Comparison of ENCODE assay signal across 20 mouse cellular contexts in genomic region chrX:76319552-76319951, GRCm38 (mm10). TPM values are rescaled to one million over a fixed set of nuclear protein-coding genes. Genes with fewer than 3 reads are reported as not detected.
DNase-seq lines count a peak whose midpoint lies in the region; ATAC-seq and TF ChIP-seq lines count a peak whose summit lies in the region.
"Had no signal": no experiment of that assay in that cellular context is flagged by ENCODE, and none has a peak within 500 bp of the region (broad histone marks: within the 10 kb centered on the region; RNA-seq: fewer than 3 reads in every experiment).

No protein-coding gene starts in this region.

- 75% methylated on average over 2 of the region's 2 CpGs for WGBS in cerebellum, adult 2 months
- WGBS in kidney, postnatal 0 days: 54% methylated on average over 2 of the region's 2 CpGs
- WGBS in midbrain, embryonic 14.5 days: 64% methylated on average over 2 of the region's 2 CpGs
- WGBS in midbrain, embryonic 16.5 days: 56% methylated on average over 2 of the region's 2 CpGs
- 59% methylated on average over 2 of the region's 2 CpGs for WGBS in intestine, postnatal 0 days

- DNase-seq in cerebellum, adult 9-10 months: peak; percentile 5
- no peak for DNase-seq in cerebellum, adult 2 months
- DNase-seq in kidney, postnatal 0 days (ENCODE audit: low spot score): peak; percentile 0
- DNase-seq in kidney, postnatal 14 days: no peak
- DNase-seq in midbrain, embryonic 14.5 days: peak; percentile 2
- no peak for DNase-seq in adrenal gland, postnatal 14 days
- DNase-seq: cerebellum, postnatal 14 days; heart, adult 18-20 months; liver, embryonic 13.5 days; lung, postnatal 36 days; thymus, adult 2 months had no signal

- H3K27ac ChIP-seq in cerebellum, adult 2 months (ENCODE audit: insufficient read depth, low read length): no peak overlapping the region
- H3K27ac ChIP-seq in kidney, postnatal 0 days: no peak overlapping the region
- no peak overlapping the region for H3K27ac ChIP-seq in midbrain, embryonic 14.5 days (replicated peaks; ENCODE audit: low read depth, low read length)
- H3K27ac ChIP-seq in midbrain, embryonic 16.5 days (ENCODE audit: low read length): no peak overlapping the region
- H3K27ac ChIP-seq in intestine, postnatal 0 days (ENCODE audit: low read depth, low read length): no peak overlapping the region
- H3K27ac ChIP-seq: embryonic facial prominence, embryonic 13.5 days; forebrain, embryonic 10.5 days; hindbrain, embryonic 15.5 days; kidney, embryonic 15.5 days; liver, embryonic 13.5 days had no signal

- no peaks in the 10 kb centered on the region for H3K36me3 ChIP-seq in kidney, postnatal 0 days (ENCODE audit: insufficient read depth, low read length)
- no peaks in the 10 kb centered on the region for H3K36me3 ChIP-seq in midbrain, embryonic 14.5 days (ENCODE audit: control insufficient read depth, insufficient read depth, low read length)
- H3K36me3 ChIP-seq in midbrain, embryonic 16.5 days (ENCODE audit: control insufficient read depth, insufficient read depth, low read length): no peaks in the 10 kb centered on the region
- no peaks in the 10 kb centered on the region for H3K36me3 ChIP-seq in intestine, postnatal 0 days (ENCODE audit: control insufficient read depth, insufficient read depth)
- H3K36me3 ChIP-seq: embryonic facial prominence, embryonic 13.5 days; forebrain, embryonic 10.5 days; G1E; hindbrain, embryonic 15.5 days; kidney, embryonic 15.5 days; liver, embryonic 13.5 days had no signal

- no peaks in the 10 kb centered on the region for H3K27me3 ChIP-seq in cerebellum, adult 2 months (ENCODE audit: control insufficient read depth, insufficient read depth, low read length)
- H3K27me3 ChIP-seq in kidney, postnatal 0 days (ENCODE audit: insufficient read depth, low read length): no peaks in the 10 kb centered on the region
- no peaks in the 10 kb centered on the region for H3K27me3 ChIP-seq in midbrain, embryonic 14.5 days (ENCODE audit: control insufficient read depth, insufficient read depth, low read length)
- H3K27me3 ChIP-seq in midbrain, embryonic 16.5 days (ENCODE audit: control insufficient read depth, insufficient read depth, low read depth, low read length): no peaks in the 10 kb centered on the region
- no peaks in the 10 kb centered on the region for H3K27me3 ChIP-seq in intestine, postnatal 0 days (replicated peaks; ENCODE audit: control insufficient read depth, insufficient read depth, low read length)
- H3K27me3 ChIP-seq: embryonic facial prominence, embryonic 13.5 days; hindbrain, embryonic 15.5 days; kidney, embryonic 15.5 days; liver, embryonic 13.5 days had no signal

- H3K9me3 ChIP-seq in kidney, postnatal 0 days (replicated peaks; ENCODE audit: low read length): no peaks in the 10 kb centered on the region
- no peaks in the 10 kb centered on the region for H3K9me3 ChIP-seq in midbrain, embryonic 14.5 days (ENCODE audit: control insufficient read depth, low read length)
- no peaks in the 10 kb centered on the region for H3K9me3 ChIP-seq in midbrain, embryonic 16.5 days (replicated peaks; ENCODE audit: control insufficient read depth, low read length, poor library complexity, severe bottlenecking)
- no peaks in the 10 kb centered on the region for H3K9me3 ChIP-seq in intestine, postnatal 0 days (ENCODE audit: control insufficient read depth)
- H3K9me3 ChIP-seq: embryonic facial prominence, embryonic 13.5 days; forebrain, embryonic 10.5 days; G1E; hindbrain, embryonic 15.5 days; kidney, embryonic 15.5 days; liver, embryonic 13.5 days had no signal

- TF ChIP-seq POLR2A in cerebellum, adult 2 months (IDR thresholded peaks at IDR 0.05; ENCODE audit: borderline replicate concordance, insufficient read depth, low read length): no peak

- no peak overlapping the region for H3K4me2 ChIP-seq in kidney, postnatal 0 days (ENCODE audit: low read length)
- H3K4me2 ChIP-seq in midbrain, embryonic 14.5 days (ENCODE audit: low read length): no peak overlapping the region
- no peak overlapping the region for H3K4me2 ChIP-seq in midbrain, embryonic 16.5 days (ENCODE audit: low read length)
- no peak overlapping the region for H3K4me2 ChIP-seq in intestine, postnatal 0 days (replicated peaks; ENCODE audit: low read depth)
- H3K4me2 ChIP-seq: embryonic facial prominence, embryonic 13.5 days; hindbrain, embryonic 15.5 days; kidney, embryonic 15.5 days; liver, embryonic 13.5 days; midbrain, embryonic 11.5 days had no signal

- no peak overlapping the region for H3K4me3 ChIP-seq in cerebellum, adult 2 months (replicated peaks; ENCODE audit: insufficient read depth, low read depth, low read length)
- no peak overlapping the region for H3K4me3 ChIP-seq in kidney, postnatal 0 days (replicated peaks; ENCODE audit: low read depth, low read length)
- H3K4me3 ChIP-seq in midbrain, embryonic 14.5 days (replicated peaks; ENCODE audit: low read depth, low read length): no peak overlapping the region
- no peak overlapping the region for H3K4me3 ChIP-seq in midbrain, embryonic 16.5 days (ENCODE audit: low read depth, low read length)
- no peak overlapping the region for H3K4me3 ChIP-seq in intestine, postnatal 0 days (ENCODE audit: low read depth, low read length)
- H3K4me3 ChIP-seq: embryonic facial prominence, embryonic 13.5 days; forebrain, embryonic 10.5 days; hindbrain, embryonic 15.5 days; kidney, embryonic 15.5 days; liver, embryonic 13.5 days had no signal

- no peak for ATAC-seq in kidney, postnatal 0 days (replicated peaks; ENCODE audit: low FRiP score, low read depth)
- no peak for ATAC-seq in midbrain, embryonic 14.5 days (ENCODE audit: low FRiP score, low TSS enrichment)
- ATAC-seq in midbrain, embryonic 16.5 days: no peak
- no peak for ATAC-seq in intestine, postnatal 0 days

- no peaks in the 10 kb centered on the region for H3K4me1 ChIP-seq in cerebellum, adult 2 months (ENCODE audit: control insufficient read depth, insufficient read depth, low read length)
- no peaks in the 10 kb centered on the region for H3K4me1 ChIP-seq in kidney, postnatal 0 days (replicated peaks; ENCODE audit: insufficient read depth, low read length)
- no peaks in the 10 kb centered on the region for H3K4me1 ChIP-seq in midbrain, embryonic 14.5 days (ENCODE audit: control insufficient read depth, insufficient read depth, low read length)
- no peaks in the 10 kb centered on the region for H3K4me1 ChIP-seq in midbrain, embryonic 16.5 days (ENCODE audit: control insufficient read depth, insufficient read depth, low read length)
- no peaks in the 10 kb centered on the region for H3K4me1 ChIP-seq in intestine, postnatal 0 days (replicated peaks; ENCODE audit: control insufficient read depth, insufficient read depth, low read length)
- H3K4me1 ChIP-seq: embryonic facial prominence, embryonic 13.5 days; forebrain, embryonic 10.5 days; hindbrain, embryonic 15.5 days; kidney, embryonic 15.5 days; liver, embryonic 13.5 days had no signal

- no peak for TF ChIP-seq CTCF in cerebellum, adult 2 months (IDR thresholded peaks at IDR 0.05; ENCODE audit: borderline replicate concordance, insufficient read depth, low read depth, low read length)
- TF ChIP-seq CTCF in kidney, postnatal 0 days (IDR thresholded peaks at IDR 0.05; ENCODE audit: low read depth): peak; percentile 42; the same call in 1 of the 2 replicates
- no peak for TF ChIP-seq CTCF in intestine, postnatal 0 days (IDR thresholded peaks at IDR 0.05; ENCODE audit: low read depth)

- H3K9ac ChIP-seq in kidney, postnatal 0 days (ENCODE audit: low read depth, low read length): no peak overlapping the region
- no peak overlapping the region for H3K9ac ChIP-seq in midbrain, embryonic 14.5 days (replicated peaks; ENCODE audit: low read length)
- no peak overlapping the region for H3K9ac ChIP-seq in midbrain, embryonic 16.5 days (ENCODE audit: low read depth, low read length)
- H3K9ac ChIP-seq in intestine, postnatal 0 days (ENCODE audit: low read depth, low read length): no peak overlapping the region
- H3K9ac ChIP-seq: embryonic facial prominence, embryonic 13.5 days; hindbrain, embryonic 15.5 days; kidney, embryonic 15.5 days; liver, embryonic 13.5 days had no signal

RNA-seq across cellular contexts. Expression of gene Cldn34b3, which starts 55.4 kb away (rescaled TPM):
- not detected in 2 replicates for polyA plus RNA-seq in cerebellum, adult 2 months (2012; rRNA removed)
- polyA plus RNA-seq in kidney, postnatal 0 days (2015; fragmentation: Nextera tagmentation; extraction: Ambion mirVana): not detected in 2 replicates
- not detected in 2 replicates for polyA plus RNA-seq in midbrain, embryonic 14.5 days (2014; fragmentation: Nextera tagmentation; extraction: Ambion mirVana)
- not detected in 2 replicates for polyA plus RNA-seq in midbrain, embryonic 16.5 days (2015; fragmentation: Nextera tagmentation; extraction: Ambion mirVana)
- not detected in 2 replicates for polyA plus RNA-seq in intestine, postnatal 0 days (2015; fragmentation: Nextera tagmentation; extraction: Ambion mirVana)
- not detected in 2 replicates for total RNA-seq in adrenal gland, postnatal 14 days (2021)
- total RNA-seq: G1E; heart, adult 18-20 months; heart, postnatal 10 days had no signal
- polyA plus RNA-seq: embryonic facial prominence, embryonic 13.5 days; forebrain, embryonic 10.5 days; G1E; hindbrain, embryonic 15.5 days; kidney, embryonic 15.5 days; liver, embryonic 13.5 days; midbrain, embryonic 11.5 days; thymus, adult 2 months had no signal

Comparison
In these comparisons a context has a peak if more than half of its experiments do, and no peak if none do; other contexts are left out.
1. DNase-seq: peak in cerebellum, adult 9-10 months (single experiment), kidney, postnatal 0 days (single experiment) and midbrain, embryonic 14.5 days (single experiment); none in cerebellum, adult 2 months (0 of 2), kidney, postnatal 14 days (single experiment) and adrenal gland, postnatal 14 days (single experiment).